Mouse (Mus musculus) olfactory bulb, adult 2 months (tissue): Measurements from ENCODE around the gene Dmrtc2. TPM values are rescaled to one million over a fixed set of nuclear protein-coding genes. Genes with fewer than 3 reads are reported as not detected.

Experiments
- H3K27ac ChIP-seq: fragments of 200-500 bp; 2 replicates; pipeline ENCODE4 v1.5.1; 2012; ENCODE audit warnings: low read depth, low read length; ENCODE audit not compliant: insufficient read depth
- H3K4me1 ChIP-seq: fragments of 200-500 bp; 2 replicates; pipeline ENCODE4 v1.6.1; 2012; ENCODE audit warnings: low read length; ENCODE audit not compliant: control insufficient read depth, insufficient read depth
- H3K4me3 ChIP-seq: fragments of 200-500 bp; 2 replicates; pipeline ENCODE4 v1.5.1; 2012; ENCODE audit warnings: mild to moderate bottlenecking, low read depth, low read length, moderate library complexity; ENCODE audit not compliant: insufficient read depth
- CTCF ChIP-seq: fragments of 200-500 bp; IDR thresholded peaks from 2 replicates; pipeline ENCODE4 v1.5.1; 2012; ENCODE audit warnings: low read depth, mild to moderate bottlenecking, low read length, moderate library complexity; ENCODE audit not compliant: insufficient read depth
- POLR2A ChIP-seq: fragments of 200-500 bp; IDR thresholded peaks from 2 replicates; pipeline ENCODE4 v1.6.1; 2012; ENCODE audit warnings: mild to moderate bottlenecking, low read depth, low read length, moderate library complexity; ENCODE audit not compliant: insufficient read depth
- WGBS: fragments of 180-500 bp; shearing (Covaris S2); methylation state at CpG from one replicate; pipeline ENCODE4 v1.1.7; 2018; 5-methylcytosine and 5-hydroxymethylcytosine counted together
- polyA plus RNA-seq: library from polyadenylated mRNA; stranded (reverse); fragments of >200 nt; gene quantifications from 2 replicates; pipeline ENCODE4 v1.2.4, GENCODE M21; 2012; ENCODE audit warnings: low replicate concordance; ENCODE audit not compliant: missing spikeins, insufficient read depth, insufficient read length

Dmrtc2 gene
- polyA plus RNA-seq, 1 experiment: not detected

GRCm38 (mm10) chr7:24862853-24863252 is 7.0 kb upstream of the Dmrtc2 start:
- H3K4me3 ChIP-seq: no peak overlapping the region
- 90% methylated on average over 4 of the region's 4 CpGs for WGBS
- peaks cover 4% of the 10 kb centered on the region for H3K4me1 ChIP-seq
- no peak overlapping the region for H3K27ac ChIP-seq
- TF ChIP-seq CTCF (no peak), POLR2A (no peak)

GRCm38 (mm10) chr7:24864156-24864555 is 5.7 kb upstream of the Dmrtc2 start:
- no peak overlapping the region for H3K4me3 ChIP-seq
- H3K4me1 ChIP-seq: peaks cover 4% of the 10 kb centered on the region
- WGBS: 37% methylated on average over 6 of the region's 6 CpGs
- H3K27ac ChIP-seq: no peak overlapping the region
- TF ChIP-seq POLR2A: no peak
- no peak for TF ChIP-seq CTCF

- Histone ChIP-seq H3K4me1 (peaks cover 11% of the 10 kb centered on the region), H3K27ac (no peak overlapping the region), H3K4me3 (no peak overlapping the region)
- 34% methylated on average over 17 of the region's 17 CpGs for WGBS
- TF ChIP-seq CTCF (no peak), POLR2A (no peak)
These were observed 777 bp upstream of the Dmrtc2 start for GRCm38 (mm10) chr7:24869080-24869479.

- H3K4me1 ChIP-seq: no peaks in the 10 kb centered on the region
- 81% methylated on average over 3 of the region's 3 CpGs for WGBS
- no peak overlapping the region for H3K4me3 ChIP-seq
- TF ChIP-seq POLR2A: no peak
- no peak for TF ChIP-seq CTCF
- no peak overlapping the region for H3K27ac ChIP-seq
These were observed 7.7 kb downstream of the Dmrtc2 start for GRCm38 (mm10) chr7:24877588-24877987.

DNA sequence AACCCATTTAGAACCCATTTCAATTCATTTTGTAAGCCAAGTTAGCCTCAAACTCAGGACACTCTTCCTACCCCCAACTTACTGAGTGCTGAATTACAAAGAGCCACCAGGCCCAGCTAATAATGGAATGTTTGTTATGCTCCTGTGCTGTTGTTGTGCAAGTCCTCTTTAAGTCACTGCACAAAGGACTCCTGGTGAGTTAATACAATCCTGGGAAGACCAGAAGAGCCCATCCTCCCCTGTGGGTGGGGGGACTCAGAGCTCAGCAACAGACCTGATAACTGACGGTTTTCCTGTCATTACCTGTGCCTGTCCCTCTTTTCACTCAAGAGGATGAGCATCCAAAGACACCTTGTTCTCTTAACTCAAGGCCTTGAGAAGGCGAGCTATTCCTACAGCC is 9.8 kb downstream of the Dmrtc2 start:
- H3K4me3 ChIP-seq: no peak overlapping the region
- WGBS: 39% methylated on average over 2 of the region's 2 CpGs
- TF ChIP-seq CTCF (no peak), POLR2A (no peak)
- 0 out of 2 replicates have a peak, but pooled peaks cover 2% of the 10 kb centered on the region for H3K4me1 ChIP-seq
- H3K27ac ChIP-seq: no peak overlapping the region

GRCm38 (mm10) chr7:24882416-24883199 is 12.8 kb downstream of the Dmrtc2 start:
- WGBS: 94% methylated on average over 9 of the region's 9 CpGs
- TF ChIP-seq CTCF: no peak
- no peak for TF ChIP-seq POLR2A
- H3K4me3 ChIP-seq: no peak overlapping the region
- no peak overlapping the region for H3K27ac ChIP-seq
- H3K4me1 ChIP-seq: peaks cover 12% of the 10 kb centered on the region

DNA sequence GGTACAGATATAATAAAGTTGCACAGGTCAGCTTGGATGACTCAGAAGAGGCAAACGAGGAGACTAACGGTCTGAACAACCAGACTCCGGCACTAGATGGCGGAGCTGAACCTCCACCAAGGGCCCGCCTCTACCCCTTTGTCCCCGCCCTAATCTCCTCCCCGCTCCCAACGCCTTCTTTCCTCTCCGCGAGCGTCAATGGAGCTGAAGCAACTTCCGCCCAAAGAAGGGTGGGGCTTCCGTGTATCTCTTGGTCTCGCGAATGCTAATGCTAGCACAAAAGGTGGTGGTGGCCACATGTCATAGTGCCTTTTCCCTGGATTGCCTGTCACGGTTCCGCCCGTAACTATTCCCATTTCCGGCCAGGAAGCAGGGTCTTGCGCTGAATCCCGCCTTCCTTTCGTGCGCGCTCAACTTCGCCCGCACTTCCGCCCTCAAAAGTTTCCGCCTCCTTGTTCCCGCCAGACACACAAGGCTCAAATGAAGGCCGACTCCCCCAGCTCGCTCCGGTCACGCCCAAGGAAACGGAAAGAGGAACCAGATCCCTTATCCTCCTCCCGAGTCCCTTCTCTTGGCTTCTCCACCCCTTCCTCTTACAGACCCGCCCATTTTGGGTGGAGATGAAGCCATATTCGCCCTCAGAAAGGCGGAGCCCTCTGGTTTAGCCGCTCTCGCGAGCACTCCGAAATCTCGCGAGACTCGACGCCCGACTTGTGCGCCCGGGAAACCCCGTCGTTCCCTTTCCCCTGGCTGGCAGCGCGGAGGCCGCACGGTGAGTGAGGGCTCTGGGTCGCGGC is 14.2 kb downstream of the Dmrtc2 start, which contains the start of gene Rps19:
TSS of gene Rps19 (plus strand) at position 476 of the 797 bp plus-strand sequence.
- WGBS: under 1% methylated on average over 57 of the region's 57 CpGs
- Histone ChIP-seq H3K4me3 (peak within 1 kb of the TSS; percentile 71), H3K4me1 (peaks cover 12% of the 10 kb centered on the region), H3K27ac (peak within 1 kb of the TSS; percentile 74)
- TF ChIP-seq POLR2A: peak; percentile 96
- TF ChIP-seq CTCF: no peak

DNA sequence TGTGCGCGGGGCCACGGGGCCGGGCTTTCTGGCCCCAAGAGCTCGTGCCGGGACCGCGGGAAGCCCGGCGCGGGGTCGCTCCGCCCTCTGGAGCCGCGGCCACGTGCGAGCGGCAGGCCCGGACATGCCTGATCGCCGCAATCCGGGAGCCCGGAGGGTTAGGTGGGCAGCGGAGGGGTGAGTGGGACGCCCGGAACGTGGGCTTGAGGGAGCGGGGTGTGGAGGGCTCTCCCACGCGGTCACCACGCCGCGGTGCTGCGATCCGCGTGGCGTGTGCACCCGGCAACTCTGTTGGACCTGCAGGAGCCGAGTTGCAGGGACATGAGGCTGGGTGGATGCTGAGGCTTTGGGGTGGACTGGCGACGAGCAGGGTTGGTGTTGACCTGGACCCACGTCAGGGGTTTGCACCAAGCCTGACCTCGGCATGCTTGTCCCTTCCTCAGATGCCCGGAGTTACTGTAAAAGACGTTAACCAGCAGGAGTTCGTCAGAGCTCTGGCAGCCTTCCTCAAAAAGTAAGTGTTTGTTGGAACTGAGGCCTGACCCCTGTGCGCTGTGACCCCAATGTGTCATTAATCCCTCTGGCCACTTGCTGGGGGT is 14.9 kb downstream of the Dmrtc2 start:
- Histone ChIP-seq H3K4me3 (peak overlapping the region; percentile 71), H3K27ac (peak overlapping the region; percentile 29), H3K4me1 (peaks cover 12% of the 10 kb centered on the region)
- WGBS: under 1% methylated on average over 47 of the region's 47 CpGs
- TF ChIP-seq POLR2A (no peak), CTCF (no peak)
